Mouse (Mus musculus): ENCODE results near the gene Mgst2. TPM values are rescaled to one million over a fixed set of nuclear protein-coding genes. Genes with fewer than 3 reads are reported as not detected.

The Mgst2 gene
- total and polyA plus RNA-seq, 2 experiments from 2014 or later, result 1.0 TPM; not detected in 1

GRCm38 (mm10) chr3:51652292-51652691, 7.9 kb upstream of the Mgst2 start:
- H3K4me1 ChIP-seq (ENCODE audit: insufficient read depth, low read length), result no peaks in the 10 kb centered on the region
- DNase-seq (ENCODE audit: low spot score) (peak; percentile 88), ATAC-seq (peak; percentile 58)
- no peak overlapping the region; the same call in 1 of the 2 replicates for H3K9ac ChIP-seq (replicated peaks; ENCODE audit: low read length)
- H3K27me3 ChIP-seq (ENCODE audit: insufficient read depth, low read length), result no peaks in the 10 kb centered on the region
- 4% methylated on average over 9 of the region's 9 CpGs for WGBS
- peak; percentile 84 for TF ChIP-seq CTCF (IDR thresholded peaks at IDR 0.05; ENCODE audit: low read depth)
- H3K27ac ChIP-seq, result no peak overlapping the region
- no peak overlapping the region for H3K4me3 ChIP-seq (ENCODE audit: low read length)
- no peaks in the 10 kb centered on the region for H3K36me3 ChIP-seq (ENCODE audit: insufficient read depth, low read length)
- peak overlapping the region; percentile 41 for H3K4me2 ChIP-seq (ENCODE audit: low read depth, low read length)
- H3K9me3 ChIP-seq (ENCODE audit: low read length), result no peaks in the 10 kb centered on the region

GRCm38 (mm10) chr3:51652701-51653100, 7.5 kb upstream of the Mgst2 start:
- Histone ChIP-seq H3K9ac (replicated peaks; ENCODE audit: low read length) (no peak overlapping the region; the same call in 1 of the 2 replicates), H3K27me3 (ENCODE audit: insufficient read depth, low read length) (no peaks in the 10 kb centered on the region), H3K9me3 (ENCODE audit: low read length) (no peaks in the 10 kb centered on the region), H3K4me2 (ENCODE audit: low read depth, low read length) (peak overlapping the region; percentile 41), H3K4me3 (ENCODE audit: low read length) (no peak overlapping the region), H3K27ac (no peak overlapping the region), H3K4me1 (ENCODE audit: insufficient read depth, low read length) (no peaks in the 10 kb centered on the region), H3K36me3 (ENCODE audit: insufficient read depth, low read length) (no peaks in the 10 kb centered on the region)
- peak; percentile 38; the same call in 1 of the 2 replicates for ATAC-seq
- TF ChIP-seq CTCF (IDR thresholded peaks at IDR 0.05; ENCODE audit: low read depth), result no peak
- DNase-seq (ENCODE audit: low spot score), result peak; percentile 49
- 9% methylated on average over 9 of the region's 9 CpGs for WGBS

- H3K36me3 ChIP-seq (ENCODE audit: insufficient read depth, low read length), result no peaks in the 10 kb centered on the region
- no peaks in the 10 kb centered on the region for H3K27me3 ChIP-seq (ENCODE audit: insufficient read depth, low read length)
- no peaks in the 10 kb centered on the region for H3K9me3 ChIP-seq (ENCODE audit: low read length)
- no peak overlapping the region for H3K4me3 ChIP-seq (ENCODE audit: low read length)
- WGBS, result 86% methylated on average over 6 of the region's 6 CpGs
- H3K4me2 ChIP-seq (ENCODE audit: low read depth, low read length), result no peak overlapping the region
- ATAC-seq (no peak), DNase-seq (ENCODE audit: low spot score) (no peak)
- H3K27ac ChIP-seq, result no peak overlapping the region
- TF ChIP-seq CTCF (IDR thresholded peaks at IDR 0.05; ENCODE audit: low read depth), result no peak
- H3K9ac ChIP-seq (replicated peaks; ENCODE audit: low read length), result no peak overlapping the region
- no peaks in the 10 kb centered on the region for H3K4me1 ChIP-seq (ENCODE audit: insufficient read depth, low read length)
Measured at GRCm38 (mm10) chr3:51654303-51655055, 5.7 kb upstream of the Mgst2 start.

GRCm38 (mm10) chr3:51659415-51659814, 745 bp upstream of the Mgst2 start:
- no peak overlapping the region for H3K4me3 ChIP-seq (ENCODE audit: low read length)
- H3K36me3 ChIP-seq (ENCODE audit: insufficient read depth, low read length), result no peaks in the 10 kb centered on the region
- no peaks in the 10 kb centered on the region for H3K9me3 ChIP-seq (ENCODE audit: low read length)
- no peaks in the 10 kb centered on the region for H3K4me1 ChIP-seq (ENCODE audit: insufficient read depth, low read length)
- no peak overlapping the region for H3K9ac ChIP-seq (replicated peaks; ENCODE audit: low read length)
- TF ChIP-seq CTCF (IDR thresholded peaks at IDR 0.05; ENCODE audit: low read depth), result no peak
- DNase-seq (ENCODE audit: low spot score), result no peak
- ATAC-seq, result no peak
- 84% methylated on average over 5 of the region's 5 CpGs for WGBS
- no peaks in the 10 kb centered on the region for H3K27me3 ChIP-seq (ENCODE audit: insufficient read depth, low read length)
- no peak overlapping the region for H3K27ac ChIP-seq
- H3K4me2 ChIP-seq (ENCODE audit: low read depth, low read length), result no peak overlapping the region

- DNase-seq (ENCODE audit: low spot score) (peak; percentile 17), ATAC-seq (no peak)
- H3K27ac ChIP-seq, result no peak overlapping the region
- no peaks in the 10 kb centered on the region for H3K27me3 ChIP-seq (ENCODE audit: insufficient read depth, low read length)
- H3K9ac ChIP-seq (replicated peaks; ENCODE audit: low read length), result no peak overlapping the region
- TF ChIP-seq CTCF (IDR thresholded peaks at IDR 0.05; ENCODE audit: low read depth), result no peak
- no peaks in the 10 kb centered on the region for H3K4me1 ChIP-seq (ENCODE audit: insufficient read depth, low read length)
- no peak overlapping the region for H3K4me2 ChIP-seq (ENCODE audit: low read depth, low read length)
- H3K9me3 ChIP-seq (ENCODE audit: low read length), result no peaks in the 10 kb centered on the region
- H3K4me3 ChIP-seq (ENCODE audit: low read length), result no peak overlapping the region
- H3K36me3 ChIP-seq (ENCODE audit: insufficient read depth, low read length), result no peaks in the 10 kb centered on the region
- WGBS, result 78% methylated on average over 3 of the region's 3 CpGs
Measured at GRCm38 (mm10) chr3:51660821-51661276, 689 bp downstream of the Mgst2 start.

- ATAC-seq (no peak), DNase-seq (ENCODE audit: low spot score) (no peak)
- H3K27ac ChIP-seq, result no peak overlapping the region
- no peaks in the 10 kb centered on the region for H3K4me1 ChIP-seq (ENCODE audit: insufficient read depth, low read length)
- no peaks in the 10 kb centered on the region for H3K36me3 ChIP-seq (ENCODE audit: insufficient read depth, low read length)
- H3K9ac ChIP-seq (replicated peaks; ENCODE audit: low read length), result no peak overlapping the region
- no peak for TF ChIP-seq CTCF (IDR thresholded peaks at IDR 0.05; ENCODE audit: low read depth)
- H3K4me3 ChIP-seq (ENCODE audit: low read length), result no peak overlapping the region
- H3K9me3 ChIP-seq (ENCODE audit: low read length), result no peaks in the 10 kb centered on the region
- no peaks in the 10 kb centered on the region for H3K27me3 ChIP-seq (ENCODE audit: insufficient read depth, low read length)
- H3K4me2 ChIP-seq (ENCODE audit: low read depth, low read length), result no peak overlapping the region
- 65% methylated on average over 5 of the region's 5 CpGs for WGBS
Measured at GRCm38 (mm10) chr3:51661376-51661775, 1.2 kb downstream of the Mgst2 start.
